Mouse (Mus musculus): ENCODE results near the gene Rd3. TPM values are rescaled to one million over a fixed set of nuclear protein-coding genes. Genes with fewer than 3 reads are reported as not detected.
A peak's percentile ranks its signal among the peaks of the same experiment; 100 is the strongest.

Gene Rd3
- total RNA-seq, 2 experiments from 2014 or later = 0.33 to 0.44 TPM

- Histone ChIP-seq H3K4me3 (no peak overlapping the region), H3K27ac (no peak overlapping the region)
- no peak for DNase-seq (ENCODE audit: low spot score in 2 of 2)
- no peak for TF ChIP-seq CTCF (conservative IDR thresholded peaks at IDR 0.05)
Observed at GRCm38 (mm10) chr1:191974509-191975405, 2.4 kb upstream of the Rd3 start.

DNA sequence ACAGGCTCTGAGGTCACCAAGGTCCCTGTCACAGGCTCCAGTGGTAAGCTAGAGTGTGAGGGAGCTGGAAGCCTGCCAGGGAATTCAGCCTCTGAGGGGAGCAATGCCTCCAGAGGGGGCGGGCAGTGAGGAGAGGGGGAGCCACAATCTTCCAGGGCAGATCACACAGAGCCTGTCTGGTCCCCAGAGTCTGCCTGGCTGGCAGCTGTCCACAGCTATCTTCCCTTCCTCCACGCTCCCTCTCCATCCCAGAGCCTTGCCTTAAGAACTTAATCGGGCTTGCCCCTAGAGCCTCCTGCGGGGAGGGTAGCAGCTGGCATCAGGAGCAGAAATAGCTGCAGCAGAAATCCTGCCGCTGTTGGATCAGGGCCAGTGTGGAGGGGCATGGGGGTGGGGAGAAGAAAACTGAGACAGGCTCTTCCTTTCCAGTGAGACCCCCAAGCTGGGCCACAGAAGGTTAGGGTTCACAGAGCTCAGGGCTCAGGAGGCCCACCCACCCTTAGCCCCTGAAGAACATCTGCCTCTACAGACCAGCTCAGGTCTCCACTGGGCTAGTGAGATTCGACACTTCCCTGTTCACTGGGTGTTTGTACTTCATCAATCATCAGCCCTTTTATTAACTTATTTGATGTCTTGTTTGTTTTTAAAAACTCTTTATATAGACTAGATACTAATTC, 4.4 kb downstream of the Rd3 start:
- no peak overlapping the region for H3K27ac ChIP-seq
- no peak for DNase-seq (ENCODE audit: low spot score in 2 of 2)
- no peak for TF ChIP-seq CTCF (conservative IDR thresholded peaks at IDR 0.05)
- no peak overlapping the region for H3K4me3 ChIP-seq

DNA sequence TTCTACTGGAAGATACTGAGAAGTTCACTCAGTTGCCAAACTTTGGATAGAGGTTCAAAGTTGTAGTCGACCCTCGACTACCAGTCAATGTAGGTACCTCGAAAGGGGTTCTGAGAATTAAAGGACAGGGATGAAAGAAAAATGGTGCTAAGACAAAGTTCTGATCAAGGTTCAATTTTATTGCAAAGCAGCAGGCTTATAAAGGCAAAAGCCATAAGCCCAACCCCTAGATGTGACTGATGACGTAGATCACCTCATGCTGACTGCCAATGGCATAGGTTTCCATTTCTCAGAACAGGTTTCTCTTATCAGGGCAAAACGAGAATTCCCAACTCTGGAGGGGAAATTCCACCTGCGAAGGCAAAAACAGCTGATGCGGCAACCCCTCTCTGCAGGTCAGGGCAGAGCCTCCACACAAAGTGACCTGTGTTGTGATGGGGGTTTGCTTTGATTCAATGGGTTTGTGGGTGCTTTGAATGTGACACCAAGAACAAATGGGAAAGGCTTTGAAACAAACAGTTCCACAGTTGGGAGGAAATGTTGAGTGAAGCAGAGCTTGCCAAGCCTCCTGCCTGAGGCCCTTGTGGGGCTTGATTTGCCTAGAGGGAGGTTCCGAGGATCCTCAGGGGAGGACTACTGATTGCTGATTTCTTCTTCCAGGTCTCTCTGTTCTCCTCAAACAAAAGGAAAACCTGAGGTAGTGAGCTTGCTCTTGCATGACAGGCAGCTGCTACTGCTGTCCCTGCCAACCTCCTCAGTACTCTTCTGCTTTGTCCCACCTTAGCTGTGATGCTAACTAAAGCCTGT, 9.7 kb downstream of the Rd3 start:
- Histone ChIP-seq H3K27ac (no peak overlapping the region), H3K4me3 (no peak overlapping the region)
- TF ChIP-seq CTCF (conservative IDR thresholded peaks at IDR 0.05) = no peak
- DNase-seq (ENCODE audit: low spot score in 2 of 2) = no peak

DNA sequence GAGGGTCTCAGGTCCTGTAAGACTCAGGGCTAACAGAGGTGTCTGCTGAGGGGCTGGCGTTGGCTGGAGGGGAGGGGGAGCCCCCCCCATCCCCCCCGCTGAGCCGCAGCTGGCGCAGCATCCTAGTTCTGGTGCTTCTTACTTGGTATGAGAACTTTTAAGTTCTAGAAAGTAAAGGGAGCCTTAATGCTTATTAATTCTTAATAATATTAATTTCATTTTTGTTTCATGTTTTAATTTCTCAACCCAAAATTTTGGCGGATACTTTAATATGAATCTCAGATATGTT, 10.3 kb downstream of the Rd3 start:
- TF ChIP-seq CTCF (conservative IDR thresholded peaks at IDR 0.05) = no peak
- DNase-seq (ENCODE audit: low spot score in 2 of 2) = no peak
- H3K27ac ChIP-seq = no peak overlapping the region
- no peak overlapping the region for H3K4me3 ChIP-seq

GRCm38 (mm10) chr1:191988646-191989045, 11.5 kb downstream of the Rd3 start:
- H3K27ac ChIP-seq = no peak overlapping the region
- H3K4me3 ChIP-seq = no peak overlapping the region
- no peak for TF ChIP-seq CTCF (conservative IDR thresholded peaks at IDR 0.05)
- no peak for DNase-seq (ENCODE audit: low spot score in 2 of 2)

- DNase-seq (ENCODE audit: low spot score in 2 of 2) = no peak
- no peak for TF ChIP-seq CTCF (conservative IDR thresholded peaks at IDR 0.05)
- Histone ChIP-seq H3K4me3 (peak overlapping the region; percentile 63; the same call in 1 of the 2 replicates), H3K27ac (no peak overlapping the region)
Observed at GRCm38 (mm10) chr1:191989060-191989459, 11.9 kb downstream of the Rd3 start.

DNA sequence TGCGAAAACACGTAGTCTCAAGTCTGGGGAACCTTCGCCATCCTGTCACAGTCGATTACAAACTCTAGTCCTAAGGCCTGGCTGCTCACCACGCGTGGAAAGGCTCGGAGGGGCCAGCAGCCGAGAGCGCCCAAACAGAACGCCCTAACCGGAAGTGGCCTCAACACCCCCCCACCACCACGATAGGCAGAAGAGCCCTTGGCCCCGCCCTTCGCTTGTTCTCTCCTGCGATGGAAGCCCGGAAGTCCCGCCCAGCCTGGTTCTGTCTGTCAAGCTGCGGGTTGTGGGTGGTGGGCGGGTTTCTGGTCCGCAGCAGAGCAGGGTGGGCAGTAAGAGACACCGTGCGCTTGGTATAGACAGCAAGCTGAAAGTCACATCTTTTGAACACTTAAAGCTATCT, 12.8 kb downstream of the Rd3 start:
- H3K4me3 ChIP-seq = peak overlapping the region; percentile 63
- peak overlapping the region; percentile 95 for H3K27ac ChIP-seq
- no peak for TF ChIP-seq CTCF (conservative IDR thresholded peaks at IDR 0.05)
- peak; percentile 97 for DNase-seq (ENCODE audit: low spot score in 2 of 2)

- Histone ChIP-seq H3K27ac (peak overlapping the region; percentile 82), H3K4me3 (no peak overlapping the region)
- no peak for DNase-seq (ENCODE audit: low spot score in 2 of 2)
- TF ChIP-seq CTCF (conservative IDR thresholded peaks at IDR 0.05) = no peak
Observed at GRCm38 (mm10) chr1:191992040-191992780, 15.0 kb downstream of the Rd3 start.

DNA sequence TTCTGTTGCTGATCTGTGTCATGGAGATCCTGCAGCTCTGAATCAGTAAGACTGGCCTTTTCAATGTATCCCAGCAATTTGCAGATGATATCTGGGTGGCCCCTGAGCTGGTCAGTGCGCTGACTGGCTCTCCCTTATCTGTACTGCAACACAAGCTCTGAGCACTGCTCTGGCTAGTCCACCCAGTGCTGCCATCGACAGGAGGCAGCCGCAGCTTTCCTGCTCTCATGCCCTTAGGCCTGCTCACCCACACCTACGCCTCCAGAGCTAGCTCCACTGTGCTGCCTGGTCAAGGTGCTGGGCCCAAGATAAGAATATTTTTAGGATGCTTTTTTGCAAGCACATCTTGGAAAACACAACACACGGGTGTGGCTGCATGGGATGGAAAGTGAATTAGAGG, 17.3 kb downstream of the Rd3 start:
- Histone ChIP-seq H3K27ac (no peak overlapping the region), H3K4me3 (no peak overlapping the region)
- TF ChIP-seq CTCF (conservative IDR thresholded peaks at IDR 0.05) = no peak
- DNase-seq (ENCODE audit: low spot score in 2 of 2) = no peak

GRCm38 (mm10) chr1:191995488-191995887, 18.3 kb downstream of the Rd3 start:
- peak in 1 of 2 experiments; percentile 43 for DNase-seq (ENCODE audit: low spot score in 2 of 2)
- no peak overlapping the region for H3K4me3 ChIP-seq
- TF ChIP-seq CTCF (conservative IDR thresholded peaks at IDR 0.05) = peak; percentile 85
- H3K27ac ChIP-seq = no peak overlapping the region

DNA sequence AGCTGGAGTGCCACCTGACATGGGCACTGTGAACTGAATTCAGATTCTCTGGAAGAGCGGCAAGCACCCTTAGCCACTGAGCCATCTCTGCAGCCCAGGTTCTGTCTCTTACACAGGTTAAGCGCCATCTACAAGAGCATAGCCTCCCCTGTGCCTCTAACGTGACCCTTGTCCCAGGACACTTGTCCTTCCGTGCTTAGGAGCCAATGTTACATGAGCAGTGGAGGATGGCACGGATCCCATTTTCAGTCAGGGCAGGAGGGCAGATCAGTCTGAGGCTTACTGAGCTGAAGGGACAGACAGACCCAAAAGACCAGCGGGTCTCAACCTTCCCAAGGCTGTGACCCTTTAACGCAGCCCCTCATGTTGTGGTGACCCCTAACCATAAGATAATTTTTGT, 18.7 kb downstream of the Rd3 start:
- no peak overlapping the region for H3K4me3 ChIP-seq
- no peak for DNase-seq (ENCODE audit: low spot score in 2 of 2)
- TF ChIP-seq CTCF (conservative IDR thresholded peaks at IDR 0.05) = no peak
- H3K27ac ChIP-seq = no peak overlapping the region

DNA sequence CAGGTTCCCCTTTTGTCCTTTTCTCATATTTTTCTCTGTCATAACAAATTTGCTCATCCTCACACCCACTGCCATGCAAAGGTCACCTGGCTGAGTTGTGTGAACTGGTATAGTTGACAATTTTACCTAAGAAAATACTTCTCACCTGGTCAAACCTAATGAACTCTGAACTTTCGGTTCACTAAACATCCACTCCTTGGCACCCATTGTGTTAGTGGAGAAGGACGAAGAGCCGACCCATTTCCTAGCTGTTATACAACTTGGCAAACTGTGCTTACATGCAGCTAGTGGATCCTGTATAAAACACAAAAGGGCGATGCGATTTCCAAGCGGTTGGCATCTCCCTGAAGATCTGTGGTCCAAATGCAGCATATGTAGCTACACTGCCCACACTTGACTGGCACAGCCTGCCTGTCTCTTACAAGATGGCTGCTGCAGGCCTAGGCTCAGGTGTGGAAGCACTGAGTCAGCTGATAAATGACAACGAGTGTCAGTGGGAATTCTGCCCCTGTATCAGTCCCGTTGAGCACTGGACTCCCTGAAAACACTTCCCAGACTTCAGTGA, 19.5 kb downstream of the Rd3 start:
- no peak for TF ChIP-seq CTCF (conservative IDR thresholded peaks at IDR 0.05)
- no peak for DNase-seq (ENCODE audit: low spot score in 2 of 2)
- H3K4me3 ChIP-seq = no peak overlapping the region
- no peak overlapping the region for H3K27ac ChIP-seq
